Mouse (Mus musculus) olfactory bulb, adult 2 months (tissue): Measurements from ENCODE around the gene Fam136a.

Experiments
- CTCF ChIP-seq: fragments of 200-500 bp; IDR thresholded peaks from 2 replicates; pipeline ENCODE4 v1.5.1; 2012; ENCODE audit warnings: low read depth, mild to moderate bottlenecking, low read length, moderate library complexity; ENCODE audit not compliant: insufficient read depth
- POLR2A ChIP-seq: fragments of 200-500 bp; IDR thresholded peaks from 2 replicates; pipeline ENCODE4 v1.6.1; 2012; ENCODE audit warnings: mild to moderate bottlenecking, low read depth, low read length, moderate library complexity; ENCODE audit not compliant: insufficient read depth

DNA sequence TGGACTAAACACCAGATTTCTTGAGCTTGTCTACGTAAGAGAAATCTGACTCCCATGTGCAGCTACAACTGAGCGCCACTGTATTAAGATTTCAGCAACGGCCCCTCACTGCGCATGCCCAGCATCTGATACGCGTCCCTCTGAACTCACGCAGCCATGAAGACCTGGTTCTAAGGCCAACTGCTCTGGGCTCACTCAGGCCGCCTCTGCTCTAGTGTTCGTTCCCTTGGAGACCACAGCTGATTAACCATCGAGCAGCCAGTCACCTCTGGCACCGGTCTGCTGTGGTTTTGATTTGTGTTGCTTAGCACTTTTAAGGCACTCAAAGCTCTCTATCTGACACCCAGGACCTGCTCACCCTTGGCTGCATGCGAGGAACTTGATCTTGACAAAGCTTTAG lies 21.9 kb downstream of the Fam136a start:
- no peak for TF ChIP-seq CTCF
- TF ChIP-seq POLR2A = no peak
